Mouse (Mus musculus) heart, adult 8-10 months (tissue): ENCODE data around the gene Olfr105-ps. TPM values are rescaled to one million over a fixed set of nuclear protein-coding genes. Genes with fewer than 3 reads are reported as not detected.

Experiments
- DNase-seq: peaks from one replicate; pipeline ENCODE4 v3.0.0; 2022; ENCODE audit warnings: low spot score
- total RNA-seq, 4 experiments: library from RNA; stranded (reverse); gene quantifications; 2 replicates each; pipeline ENCODE4 v1.2.4; 2022

Olfr105-ps gene
- not detected for total RNA-seq

GRCm38 (mm10) chr17:37378733-37379132 is at the start of gene Olfr105-ps:
Gene Olfr105-ps, plus strand, starts transcription at chr17:37379033.
- DNase-seq = no peak

GRCm38 (mm10) chr17:37339598-37339997 is 39.2 kb upstream of the Olfr105-ps start, which contains the start of gene Olfr103:
Gene Olfr103, minus strand, starts transcription at chr17:37339698.
- no peak for DNase-seq

- no peak for DNase-seq
These were observed 19.6 kb upstream of the Olfr105-ps start, which contains the start of gene Olfr104-ps for GRCm38 (mm10) chr17:37359282-37359681. Gene Olfr104-ps, plus strand, starts transcription at chr17:37359582.

GRCm38 (mm10) chr17:37390093-37390492 is 11.3 kb downstream of the Olfr105-ps start, which contains the start of gene Olfr106-ps:
Gene Olfr106-ps, plus strand, starts transcription at chr17:37390393.
- no peak for DNase-seq

GRCm38 (mm10) chr17:37398926-37399325 is 20.1 kb downstream of the Olfr105-ps start, which contains the start of gene Olfr107:
Gene Olfr107, plus strand, starts transcription at chr17:37399226.
- DNase-seq = no peak

- no peak for DNase-seq
These were observed 34.5 kb downstream of the Olfr105-ps start for GRCm38 (mm10) chr17:37413380-37413779.

Other genes starting within 250 kb of the Olfr105-ps start
- not detected for gene Olfr93, start 217.5 kb upstream of the Olfr105-ps start, total RNA-seq
- gene Ubd, start 185.1 kb upstream of the Olfr105-ps start, total RNA-seq = not detected
- gene Olfr94, start 178.0 kb upstream of the Olfr105-ps start, total RNA-seq = not detected
- not detected for gene Olfr95, start 165.9 kb upstream of the Olfr105-ps start, total RNA-seq
- not detected for gene Olfr96, start 158.9 kb upstream of the Olfr105-ps start, total RNA-seq
- not detected for gene Olfr97, start 141.7 kb upstream of the Olfr105-ps start, total RNA-seq
- not detected for gene Olfr98, start 115.3 kb upstream of the Olfr105-ps start, total RNA-seq
- gene H2-M3, start 108.8 kb upstream of the Olfr105-ps start, total RNA-seq = 1 to 10 TPM; 3.2 to 4.4 (median 3.6) TPM
- gene Olfr99, start 95.6 kb upstream of the Olfr105-ps start, total RNA-seq = not detected
- not detected for gene Olfr101, start 74.7 kb upstream of the Olfr105-ps start, total RNA-seq
- gene Olfr102, start 62.0 kb upstream of the Olfr105-ps start, total RNA-seq = not detected
- not detected for gene Olfr103, start 39.3 kb upstream of the Olfr105-ps start, total RNA-seq
- not detected for gene Olfr104-ps, start 19.5 kb upstream of the Olfr105-ps start, total RNA-seq
- not detected for gene Olfr106-ps, start 11.4 kb downstream of the Olfr105-ps start, total RNA-seq
- not detected for gene Olfr107, start 20.2 kb downstream of the Olfr105-ps start, total RNA-seq
- gene Olfr108, start 66.4 kb downstream of the Olfr105-ps start, total RNA-seq = not detected
- not detected for gene Olfr109, start 79.9 kb downstream of the Olfr105-ps start, total RNA-seq
- under 1 TPM in 1 of 4 experiments, not detected in 3; 0.20 TPM for gene H2-M2, start 104.5 kb downstream of the Olfr105-ps start, total RNA-seq
- not detected for gene Olfr110, start 113.4 kb downstream of the Olfr105-ps start, total RNA-seq
- not detected for gene Olfr111, start 129.0 kb downstream of the Olfr105-ps start, total RNA-seq
- not detected for gene Olfr112, start 190.4 kb downstream of the Olfr105-ps start, total RNA-seq
- gene Olfr113, start 198.6 kb downstream of the Olfr105-ps start, total RNA-seq = not detected
- gene Olfr114, start 213.7 kb downstream of the Olfr105-ps start, total RNA-seq = not detected
- not detected for gene Olfr115, start 248.1 kb downstream of the Olfr105-ps start, total RNA-seq
- gene Olfr116, start 248.2 kb downstream of the Olfr105-ps start, total RNA-seq = not detected